Mouse (Mus musculus): ENCODE measurements at regions not wholly inside any gene's neighbourhood (a gene's known extent, or its start where the extent isn't known, plus 50 kb on each side); places are given as distances from the start of the nearest gene placed in this dataset.

GRCm38 (mm10) chr3:38129167-38129500 lies 355.5 kb downstream of the Ankrd50 start:
- Histone ChIP-seq H3K4me1 (ENCODE audit: control insufficient read depth, insufficient read depth, low read length) (peaks cover 3% of the 10 kb centered on the region; the same call in 1 of the 2 replicates), H3K4me2 (ENCODE audit: low read depth, low read length) (no peak overlapping the region), H3K27me3 (ENCODE audit: control insufficient read depth, insufficient read depth, low read length) (no peaks in the 10 kb centered on the region), H3K9ac (ENCODE audit: low read length) (no peak overlapping the region), H3K9me3 (replicated peaks; ENCODE audit: control insufficient read depth, low read length) (no peaks in the 10 kb centered on the region; the same call in 1 of the 2 replicates), H3K27ac (ENCODE audit: low read length) (no peak overlapping the region), H3K4me3 (ENCODE audit: low read length) (no peak overlapping the region), H3K36me3 (ENCODE audit: control insufficient read depth, insufficient read depth) (no peaks in the 10 kb centered on the region)
- ATAC-seq (replicated peaks; ENCODE audit: extremely low read depth, insufficient read depth, low FRiP score), result no peak
- 70% methylated on average over 2 of the region's 2 CpGs for WGBS

- H3K4me2 ChIP-seq (ENCODE audit: low read depth, low read length), result no peak overlapping the region
- H3K36me3 ChIP-seq (ENCODE audit: control insufficient read depth, insufficient read depth), result no peaks in the 10 kb centered on the region
- peak; percentile 32; the same call in 1 of the 2 replicates for ATAC-seq (replicated peaks; ENCODE audit: extremely low read depth, insufficient read depth, low FRiP score)
- no peaks in the 10 kb centered on the region for H3K27me3 ChIP-seq (ENCODE audit: control insufficient read depth, insufficient read depth, low read length)
- no peak overlapping the region for H3K9ac ChIP-seq (ENCODE audit: low read length)
- peaks cover 3% of the 10 kb centered on the region; the same call in 1 of the 2 replicates for H3K4me1 ChIP-seq (ENCODE audit: control insufficient read depth, insufficient read depth, low read length)
- no peaks in the 10 kb centered on the region; the same call in 1 of the 2 replicates for H3K9me3 ChIP-seq (replicated peaks; ENCODE audit: control insufficient read depth, low read length)
- no peak overlapping the region for H3K4me3 ChIP-seq (ENCODE audit: low read length)
- no peak overlapping the region for H3K27ac ChIP-seq (ENCODE audit: low read length)
- WGBS, result 47% methylated on average over 5 of the region's 5 CpGs
Observed at GRCm38 (mm10) chr3:38128486-38129166, 356.0 kb downstream of the Ankrd50 start.

- no peak for ATAC-seq (replicated peaks; ENCODE audit: extremely low read depth, insufficient read depth, low FRiP score)
- Histone ChIP-seq H3K4me3 (ENCODE audit: low read length) (no peak overlapping the region), H3K27ac (ENCODE audit: low read length) (no peak overlapping the region)
Observed at GRCm38 (mm10) chr3:38116071-38116787, 368.4 kb downstream of the Ankrd50 start.

GRCm38 (mm10) chr3:38112568-38112967 lies 372.1 kb downstream of the Ankrd50 start:
- ATAC-seq (replicated peaks; ENCODE audit: extremely low read depth, insufficient read depth, low FRiP score), result no peak
- no peak overlapping the region for H3K4me3 ChIP-seq (ENCODE audit: low read length)
- H3K9me3 ChIP-seq (replicated peaks; ENCODE audit: control insufficient read depth, low read length), result no peaks in the 10 kb centered on the region
- H3K4me1 ChIP-seq (ENCODE audit: control insufficient read depth, insufficient read depth, low read length), result no peaks in the 10 kb centered on the region
- no peaks in the 10 kb centered on the region for H3K27me3 ChIP-seq (ENCODE audit: control insufficient read depth, insufficient read depth, low read length)
- no peak overlapping the region for H3K4me2 ChIP-seq (ENCODE audit: low read depth, low read length)
- 77% methylated on average over 3 of the region's 3 CpGs for WGBS
- H3K36me3 ChIP-seq (ENCODE audit: control insufficient read depth, insufficient read depth), result no peaks in the 10 kb centered on the region
- no peak overlapping the region for H3K27ac ChIP-seq (ENCODE audit: low read length)
- H3K9ac ChIP-seq (ENCODE audit: low read length), result no peak overlapping the region

More at GRCm38 (mm10) chr3:38116071-38116787, 368.4 kb downstream of the Ankrd50 start:
- no peaks in the 10 kb centered on the region for H3K9me3 ChIP-seq (replicated peaks; ENCODE audit: control insufficient read depth, low read length)
- WGBS, result 38% methylated on average over 7 of the region's 7 CpGs
- no peak overlapping the region for H3K9ac ChIP-seq (ENCODE audit: low read length)
- H3K4me2 ChIP-seq (ENCODE audit: low read depth, low read length), result no peak overlapping the region; the same call in 1 of the 2 replicates
- H3K27me3 ChIP-seq (ENCODE audit: control insufficient read depth, insufficient read depth, low read length), result no peaks in the 10 kb centered on the region
- H3K4me1 ChIP-seq (ENCODE audit: control insufficient read depth, insufficient read depth, low read length), result no peaks in the 10 kb centered on the region
- H3K36me3 ChIP-seq (ENCODE audit: control insufficient read depth, insufficient read depth), result no peaks in the 10 kb centered on the region

DNA sequence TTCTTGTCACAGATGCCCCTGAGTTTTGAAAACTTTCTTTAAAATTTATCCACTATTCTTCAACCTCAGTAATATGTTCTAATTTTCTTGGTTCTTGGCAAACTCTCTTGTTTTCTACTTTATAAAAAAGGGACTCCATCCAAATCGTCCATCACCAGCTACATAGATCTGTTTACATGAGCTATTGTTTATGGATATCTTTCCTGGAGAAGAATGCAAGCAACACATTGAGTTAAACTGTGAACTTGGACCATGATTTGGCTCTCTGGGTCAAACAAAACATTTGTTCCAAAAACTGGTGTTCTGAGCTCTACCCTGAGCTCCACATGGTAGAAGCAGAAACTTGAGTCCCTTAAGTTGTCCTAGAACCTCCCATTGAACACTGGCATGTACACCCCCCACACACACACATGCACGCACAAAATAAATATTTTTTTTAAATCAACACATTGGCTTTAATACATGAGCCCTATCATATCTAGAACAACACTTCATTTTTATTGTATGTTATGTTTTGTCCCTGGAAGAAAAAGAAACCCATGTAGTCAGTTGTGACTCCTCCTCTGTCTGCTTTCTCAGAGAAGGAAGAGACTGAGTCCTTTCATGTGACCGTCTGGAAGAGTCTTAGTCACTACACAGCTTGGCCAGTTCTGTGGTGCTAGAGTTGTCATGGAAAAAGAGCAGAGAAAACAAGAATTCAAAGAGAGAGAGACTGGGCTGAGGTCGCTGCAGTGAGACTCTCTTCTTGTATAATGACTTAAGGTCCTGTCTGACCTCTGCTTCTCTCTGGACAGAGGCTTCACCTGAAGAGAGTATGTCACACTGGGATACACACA lies 379.4 kb downstream of the Ankrd50 start:
- 65% methylated on average over 4 of the region's 4 CpGs for WGBS
- no peak overlapping the region for H3K9ac ChIP-seq (ENCODE audit: low read length)

GRCm38 (mm10) chr3:38104418-38104817 lies 380.1 kb upstream of the Gm5148 start:
- H3K27ac ChIP-seq (ENCODE audit: low read length), result no peak overlapping the region
- no peak for ATAC-seq (replicated peaks; ENCODE audit: extremely low read depth, insufficient read depth, low FRiP score)
- H3K4me3 ChIP-seq (ENCODE audit: low read length), result no peak overlapping the region
- no peak overlapping the region for H3K4me2 ChIP-seq (ENCODE audit: low read depth, low read length)
- H3K36me3 ChIP-seq (ENCODE audit: control insufficient read depth, insufficient read depth), result no peaks in the 10 kb centered on the region
- no peak overlapping the region for H3K9ac ChIP-seq (ENCODE audit: low read length)
- H3K4me1 ChIP-seq (ENCODE audit: control insufficient read depth, insufficient read depth, low read length), result no peaks in the 10 kb centered on the region
- H3K9me3 ChIP-seq (replicated peaks; ENCODE audit: control insufficient read depth, low read length), result no peaks in the 10 kb centered on the region
- H3K27me3 ChIP-seq (ENCODE audit: control insufficient read depth, insufficient read depth, low read length), result no peaks in the 10 kb centered on the region
- 81% methylated on average over 3 of the region's 3 CpGs for WGBS

More for the DNA sequence above, 379.4 kb downstream of the Ankrd50 start:
- Histone ChIP-seq H3K4me1 (ENCODE audit: control insufficient read depth, insufficient read depth, low read length) (no peaks in the 10 kb centered on the region), H3K9me3 (replicated peaks; ENCODE audit: control insufficient read depth, low read length) (no peaks in the 10 kb centered on the region), H3K36me3 (ENCODE audit: control insufficient read depth, insufficient read depth) (no peaks in the 10 kb centered on the region), H3K4me3 (ENCODE audit: low read length) (no peak overlapping the region), H3K4me2 (ENCODE audit: low read depth, low read length) (no peak overlapping the region), H3K27me3 (ENCODE audit: control insufficient read depth, insufficient read depth, low read length) (no peaks in the 10 kb centered on the region), H3K27ac (ENCODE audit: low read length) (no peak overlapping the region)
- no peak for ATAC-seq (replicated peaks; ENCODE audit: extremely low read depth, insufficient read depth, low FRiP score)

GRCm38 (mm10) chr3:38102985-38103384 lies 378.7 kb upstream of the Gm5148 start:
- Histone ChIP-seq H3K4me2 (ENCODE audit: low read depth, low read length) (no peak overlapping the region), H3K27ac (ENCODE audit: low read length) (no peak overlapping the region), H3K9ac (ENCODE audit: low read length) (no peak overlapping the region), H3K4me1 (ENCODE audit: control insufficient read depth, insufficient read depth, low read length) (no peaks in the 10 kb centered on the region), H3K9me3 (replicated peaks; ENCODE audit: control insufficient read depth, low read length) (no peaks in the 10 kb centered on the region), H3K4me3 (ENCODE audit: low read length) (no peak overlapping the region), H3K27me3 (ENCODE audit: control insufficient read depth, insufficient read depth, low read length) (no peaks in the 10 kb centered on the region), H3K36me3 (ENCODE audit: control insufficient read depth, insufficient read depth) (no peaks in the 10 kb centered on the region)
- WGBS, result 71% methylated on average over 1 of the region's 1 CpGs
- ATAC-seq (replicated peaks; ENCODE audit: extremely low read depth, insufficient read depth, low FRiP score), result no peak

GRCm38 (mm10) chr3:38102181-38102580 lies 377.9 kb upstream of the Gm5148 start:
- ATAC-seq (replicated peaks; ENCODE audit: extremely low read depth, insufficient read depth, low FRiP score), result no peak
- H3K36me3 ChIP-seq (ENCODE audit: control insufficient read depth, insufficient read depth), result no peaks in the 10 kb centered on the region
- H3K27ac ChIP-seq (ENCODE audit: low read length), result no peak overlapping the region
- no peak overlapping the region for H3K4me2 ChIP-seq (ENCODE audit: low read depth, low read length)
- no peak overlapping the region for H3K9ac ChIP-seq (ENCODE audit: low read length)
- no peaks in the 10 kb centered on the region for H3K27me3 ChIP-seq (ENCODE audit: control insufficient read depth, insufficient read depth, low read length)
- 65% methylated on average over 1 of the region's 1 CpGs for WGBS
- no peaks in the 10 kb centered on the region for H3K4me1 ChIP-seq (ENCODE audit: control insufficient read depth, insufficient read depth, low read length)
- no peaks in the 10 kb centered on the region for H3K9me3 ChIP-seq (replicated peaks; ENCODE audit: control insufficient read depth, low read length)
- no peak overlapping the region for H3K4me3 ChIP-seq (ENCODE audit: low read length)
